Mouse (Mus musculus): ENCODE measurements around the gene Bard1. TPM values are rescaled to one million over a fixed set of nuclear protein-coding genes. Genes with fewer than 3 reads are reported as not detected.

The Bard1 gene
- polyA plus RNA-seq, 1 experiment from 2014 or later, result 2.1 TPM

DNA sequence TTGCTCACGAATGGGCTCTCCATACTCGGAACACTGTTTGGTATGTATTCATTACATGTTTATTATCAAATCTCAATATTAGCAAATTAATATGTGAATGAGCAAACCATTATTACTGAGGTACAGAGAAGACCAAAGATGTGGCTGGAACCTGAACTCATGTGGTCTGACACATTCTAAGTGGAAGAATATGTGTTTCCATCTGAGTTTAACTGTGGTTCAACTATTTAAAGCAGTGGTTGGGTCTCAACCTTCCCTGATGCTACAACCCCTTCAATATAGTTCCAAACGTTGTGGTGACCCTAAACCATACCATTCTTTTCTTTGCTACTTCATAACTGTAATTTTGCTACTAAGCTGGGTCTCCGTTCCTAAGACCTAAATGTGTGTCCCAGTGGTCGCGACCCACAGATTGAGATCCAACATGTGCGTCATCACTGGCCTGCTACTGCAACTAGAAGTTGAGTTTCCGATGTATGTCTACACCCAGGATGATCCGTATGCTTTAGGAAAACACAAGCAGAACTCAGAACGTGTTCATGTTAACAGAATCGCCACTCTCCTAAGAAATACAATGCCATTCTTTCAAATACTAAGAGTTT, 1.5 kb downstream of the Bard1 start:
- H3K4me2 ChIP-seq (ENCODE audit: low read depth, low read length), result peak overlapping the region; percentile 60
- no peaks in the 10 kb centered on the region for H3K9me3 ChIP-seq (replicated peaks; ENCODE audit: control insufficient read depth, low read length)
- no peaks in the 10 kb centered on the region for H3K27me3 ChIP-seq (ENCODE audit: control insufficient read depth, insufficient read depth, low read length)
- 40% methylated on average over 11 of the region's 11 CpGs for WGBS
- 0 out of 2 replicates have a peak overlapping the region, but pooled peaks have one; percentile 14 for H3K27ac ChIP-seq (ENCODE audit: low read length)
- H3K36me3 ChIP-seq (ENCODE audit: control insufficient read depth, insufficient read depth), result no peaks in the 10 kb centered on the region
- ATAC-seq (replicated peaks; ENCODE audit: extremely low read depth, insufficient read depth, low FRiP score), result no peak
- peaks cover 22% of the 10 kb centered on the region for H3K4me1 ChIP-seq (ENCODE audit: control insufficient read depth, insufficient read depth, low read length)
- H3K9ac ChIP-seq (ENCODE audit: low read length), result peak overlapping the region; percentile 20; the same call in 1 of the 2 replicates
- peak overlapping the region; percentile 40 for H3K4me3 ChIP-seq (ENCODE audit: low read length)

DNA sequence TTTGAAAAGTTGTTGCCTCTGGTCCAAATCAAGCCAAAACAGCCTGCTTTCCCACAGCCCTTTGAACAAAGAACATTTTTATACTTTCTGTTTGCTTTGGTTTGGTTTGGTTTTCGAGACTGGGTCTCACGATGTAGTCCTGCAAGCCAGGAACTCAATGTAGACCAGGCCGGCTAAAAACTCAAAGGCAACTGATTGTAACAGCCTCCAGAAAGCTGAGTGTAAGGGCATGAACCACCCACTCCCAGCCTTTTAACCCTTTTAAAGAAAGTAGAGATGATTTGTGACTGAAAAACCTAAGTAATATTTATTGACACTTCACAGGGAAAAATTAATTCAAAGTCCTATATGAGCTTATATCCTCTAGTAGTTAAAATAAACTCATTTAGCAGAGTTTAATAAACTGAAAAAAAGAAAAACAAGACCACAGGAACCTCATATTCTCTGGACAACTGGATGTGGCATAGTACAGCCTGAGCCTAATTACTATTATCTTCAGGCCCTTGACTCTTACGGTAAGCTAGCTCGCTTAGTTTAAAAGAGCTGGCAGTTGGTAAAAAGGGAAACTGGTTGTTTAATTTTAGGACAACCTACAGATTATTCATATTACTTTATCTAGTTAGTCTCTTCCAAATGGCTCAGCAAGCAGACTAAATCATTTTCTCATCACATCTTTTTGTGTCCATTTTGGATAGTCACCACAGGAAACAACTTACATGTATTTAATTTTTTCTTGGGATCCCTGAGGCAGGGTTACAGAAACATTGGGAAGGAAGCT, 2.2 kb downstream of the Bard1 start:
- peaks cover 22% of the 10 kb centered on the region for H3K4me1 ChIP-seq (ENCODE audit: control insufficient read depth, insufficient read depth, low read length)
- no peak for ATAC-seq (replicated peaks; ENCODE audit: extremely low read depth, insufficient read depth, low FRiP score)
- H3K4me3 ChIP-seq (ENCODE audit: low read length), result peak overlapping the region; percentile 40
- H3K4me2 ChIP-seq (ENCODE audit: low read depth, low read length), result peak overlapping the region; percentile 60
- WGBS, result 49% methylated on average over 5 of the region's 5 CpGs
- H3K9me3 ChIP-seq (replicated peaks; ENCODE audit: control insufficient read depth, low read length), result no peaks in the 10 kb centered on the region
- H3K9ac ChIP-seq (ENCODE audit: low read length), result peak overlapping the region; percentile 49; the same call in 1 of the 2 replicates
- no peaks in the 10 kb centered on the region for H3K27me3 ChIP-seq (ENCODE audit: control insufficient read depth, insufficient read depth, low read length)
- no peaks in the 10 kb centered on the region for H3K36me3 ChIP-seq (ENCODE audit: control insufficient read depth, insufficient read depth)
- H3K27ac ChIP-seq (ENCODE audit: low read length), result peak overlapping the region; percentile 81

DNA sequence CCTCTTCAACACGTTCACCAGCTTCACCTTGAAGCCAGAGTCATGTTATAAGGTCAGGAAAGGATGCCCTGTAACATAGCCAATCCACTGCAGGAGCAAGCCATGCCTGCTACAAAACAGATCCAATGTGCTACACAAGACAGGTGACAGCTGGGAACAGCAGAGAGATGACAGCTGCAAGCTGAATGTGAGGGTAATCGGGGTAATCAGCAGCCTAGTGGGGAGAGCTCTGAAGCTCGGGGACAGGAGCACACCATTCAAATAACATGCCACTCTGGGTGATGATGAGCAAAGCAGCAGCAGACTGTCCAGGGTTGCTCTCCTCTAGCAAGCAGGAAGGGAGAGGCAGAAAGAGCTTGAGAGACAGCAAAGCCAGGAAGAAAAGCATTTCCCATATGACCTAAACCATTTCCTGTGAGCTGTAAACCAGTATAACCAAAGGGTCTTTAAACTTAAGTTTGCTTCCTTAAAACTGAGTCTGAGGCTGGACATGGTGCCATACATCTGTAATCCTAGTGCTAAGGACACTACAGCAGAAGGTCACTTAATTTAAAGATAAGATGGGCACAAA, 2.9 kb downstream of the Bard1 start:
- Histone ChIP-seq H3K4me3 (ENCODE audit: low read length) (peak overlapping the region; percentile 12; the same call in 1 of the 2 replicates), H3K9ac (ENCODE audit: low read length) (peak overlapping the region; percentile 49), H3K9me3 (replicated peaks; ENCODE audit: control insufficient read depth, low read length) (no peaks in the 10 kb centered on the region), H3K36me3 (ENCODE audit: control insufficient read depth, insufficient read depth) (no peaks in the 10 kb centered on the region), H3K4me2 (ENCODE audit: low read depth, low read length) (peak overlapping the region; percentile 60), H3K27me3 (ENCODE audit: control insufficient read depth, insufficient read depth, low read length) (no peaks in the 10 kb centered on the region), H3K4me1 (ENCODE audit: control insufficient read depth, insufficient read depth, low read length) (peaks cover 22% of the 10 kb centered on the region), H3K27ac (ENCODE audit: low read length) (peak overlapping the region; percentile 81)
- WGBS, result 10% methylated on average over 3 of the region's 3 CpGs
- no peak for ATAC-seq (replicated peaks; ENCODE audit: extremely low read depth, insufficient read depth, low FRiP score)

DNA sequence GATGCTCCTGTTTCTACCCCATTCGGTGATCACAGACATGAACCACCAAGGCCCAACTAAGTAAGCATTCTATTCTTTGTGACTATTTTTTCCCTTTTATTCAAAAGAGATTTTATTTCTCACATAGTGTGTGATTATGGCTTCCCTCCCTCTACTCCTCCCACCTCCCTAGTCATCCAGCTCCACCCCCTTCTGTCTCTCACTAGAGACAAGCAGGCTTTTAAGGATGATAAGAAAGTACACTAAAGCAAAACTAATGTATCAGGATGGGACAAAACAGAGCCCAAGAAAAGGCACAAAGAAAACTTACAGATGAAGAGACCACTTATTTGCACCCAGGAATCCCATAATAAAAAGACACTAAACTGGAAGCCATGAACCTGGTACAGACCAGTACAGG, 6.9 kb downstream of the Bard1 start:
- Histone ChIP-seq H3K27me3 (ENCODE audit: control insufficient read depth, insufficient read depth, low read length) (no peaks in the 10 kb centered on the region), H3K4me1 (ENCODE audit: control insufficient read depth, insufficient read depth, low read length) (peaks cover 15% of the 10 kb centered on the region), H3K9ac (ENCODE audit: low read length) (no peak overlapping the region), H3K36me3 (ENCODE audit: control insufficient read depth, insufficient read depth) (no peaks in the 10 kb centered on the region), H3K4me3 (ENCODE audit: low read length) (no peak overlapping the region), H3K9me3 (replicated peaks; ENCODE audit: control insufficient read depth, low read length) (no peaks in the 10 kb centered on the region), H3K4me2 (ENCODE audit: low read depth, low read length) (no peak overlapping the region), H3K27ac (ENCODE audit: low read length) (no peak overlapping the region)
- WGBS, result 95% methylated on average over 1 of the region's 1 CpGs
- ATAC-seq (replicated peaks; ENCODE audit: extremely low read depth, insufficient read depth, low FRiP score), result no peak

DNA sequence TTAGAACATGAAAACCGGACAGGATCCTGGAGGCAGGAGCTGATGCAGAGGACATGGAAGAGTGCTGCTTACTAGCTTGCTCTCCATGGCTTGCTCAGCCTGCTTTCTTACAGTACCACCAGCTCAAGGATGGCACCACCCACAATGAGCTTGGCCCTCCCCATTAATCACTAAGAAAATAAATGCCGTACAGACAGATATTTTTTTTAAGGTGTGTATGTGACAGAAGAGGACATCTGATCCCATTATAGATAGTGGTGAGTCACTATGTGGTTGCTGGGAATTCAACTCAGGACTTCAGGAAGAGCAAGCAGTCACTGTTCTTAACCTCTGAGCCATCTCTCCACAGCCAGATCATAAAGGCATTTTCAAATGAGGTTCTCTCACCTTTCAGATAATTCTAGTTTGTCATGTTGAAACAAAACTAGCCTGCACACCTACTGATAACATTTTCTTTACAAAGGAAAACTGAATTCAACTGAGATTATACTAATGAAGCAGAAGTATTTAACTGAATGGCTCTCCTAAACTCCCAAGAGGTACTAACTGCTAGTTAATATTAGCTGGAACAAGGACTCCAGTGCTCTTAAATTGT, 7.6 kb downstream of the Bard1 start:
- ATAC-seq (replicated peaks; ENCODE audit: extremely low read depth, insufficient read depth, low FRiP score), result no peak
- 88% methylated on average over 2 of the region's 2 CpGs for WGBS
- Histone ChIP-seq H3K27ac (ENCODE audit: low read length) (no peak overlapping the region), H3K9me3 (replicated peaks; ENCODE audit: control insufficient read depth, low read length) (no peaks in the 10 kb centered on the region), H3K4me3 (ENCODE audit: low read length) (no peak overlapping the region), H3K9ac (ENCODE audit: low read length) (no peak overlapping the region), H3K4me1 (ENCODE audit: control insufficient read depth, insufficient read depth, low read length) (peaks cover 8% of the 10 kb centered on the region), H3K36me3 (ENCODE audit: control insufficient read depth, insufficient read depth) (no peaks in the 10 kb centered on the region), H3K4me2 (ENCODE audit: low read depth, low read length) (no peak overlapping the region), H3K27me3 (ENCODE audit: control insufficient read depth, insufficient read depth, low read length) (no peaks in the 10 kb centered on the region)

DNA sequence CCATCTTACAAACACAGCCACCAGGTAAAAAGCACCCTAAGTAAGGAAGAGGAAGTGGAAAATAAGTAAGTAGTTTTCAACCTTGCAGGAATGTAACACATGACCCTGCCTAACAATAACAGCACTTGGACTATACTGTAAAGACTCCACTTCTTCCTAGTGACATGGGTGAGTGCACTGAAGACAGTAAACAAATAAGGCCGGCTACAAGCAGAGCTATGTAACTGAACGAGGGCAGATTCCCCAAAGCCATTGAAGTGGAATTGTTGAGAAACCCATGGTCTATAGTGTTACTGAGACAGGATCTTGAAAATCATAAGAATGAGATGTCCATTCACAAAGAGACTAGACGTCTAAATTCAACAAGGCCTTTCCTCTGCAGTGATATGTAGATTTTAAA, 27.3 kb downstream of the Bard1 start:
- Histone ChIP-seq H3K4me2 (ENCODE audit: low read depth, low read length) (no peak overlapping the region), H3K27ac (ENCODE audit: low read length) (no peak overlapping the region), H3K36me3 (ENCODE audit: control insufficient read depth, insufficient read depth) (no peaks in the 10 kb centered on the region; the same call in 1 of the 2 replicates), H3K4me3 (ENCODE audit: low read length) (no peak overlapping the region), H3K9ac (ENCODE audit: low read length) (no peak overlapping the region), H3K27me3 (ENCODE audit: control insufficient read depth, insufficient read depth, low read length) (no peaks in the 10 kb centered on the region), H3K4me1 (ENCODE audit: control insufficient read depth, insufficient read depth, low read length) (no peaks in the 10 kb centered on the region), H3K9me3 (replicated peaks; ENCODE audit: control insufficient read depth, low read length) (no peaks in the 10 kb centered on the region)
- 69% methylated on average over 3 of the region's 3 CpGs for WGBS
- ATAC-seq (replicated peaks; ENCODE audit: extremely low read depth, insufficient read depth, low FRiP score), result no peak

DNA sequence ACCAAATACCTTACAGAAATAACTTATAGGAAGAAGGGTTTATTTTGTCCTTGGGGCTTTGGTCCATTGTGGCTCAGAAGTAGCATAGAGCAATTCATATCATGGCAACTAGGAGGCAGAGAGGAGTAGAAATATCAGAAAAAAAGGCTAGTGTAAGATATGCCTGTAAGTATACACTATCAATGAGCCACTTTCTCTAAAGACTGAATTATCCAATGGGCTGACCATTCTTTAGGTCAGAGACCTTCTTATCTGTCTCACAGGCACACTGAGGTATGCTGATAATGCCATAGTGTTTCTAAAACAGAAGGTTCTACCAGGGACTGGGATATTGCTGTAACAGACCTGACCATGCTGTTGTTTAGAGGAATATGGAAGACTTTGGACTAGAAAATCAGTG, 32.2 kb downstream of the Bard1 start:
- no peaks in the 10 kb centered on the region for H3K9me3 ChIP-seq (replicated peaks; ENCODE audit: control insufficient read depth, low read length)
- H3K27ac ChIP-seq (ENCODE audit: low read length), result no peak overlapping the region
- H3K9ac ChIP-seq (ENCODE audit: low read length), result no peak overlapping the region
- ATAC-seq (replicated peaks; ENCODE audit: extremely low read depth, insufficient read depth, low FRiP score), result no peak
- no peak overlapping the region for H3K4me2 ChIP-seq (ENCODE audit: low read depth, low read length)
- no peaks in the 10 kb centered on the region for H3K27me3 ChIP-seq (ENCODE audit: control insufficient read depth, insufficient read depth, low read length)
- H3K4me3 ChIP-seq (ENCODE audit: low read length), result no peak overlapping the region
- H3K36me3 ChIP-seq (ENCODE audit: control insufficient read depth, insufficient read depth), result no peaks in the 10 kb centered on the region; the same call in 1 of the 2 replicates
- H3K4me1 ChIP-seq (ENCODE audit: control insufficient read depth, insufficient read depth, low read length), result peaks cover 2% of the 10 kb centered on the region; the same call in 1 of the 2 replicates

DNA sequence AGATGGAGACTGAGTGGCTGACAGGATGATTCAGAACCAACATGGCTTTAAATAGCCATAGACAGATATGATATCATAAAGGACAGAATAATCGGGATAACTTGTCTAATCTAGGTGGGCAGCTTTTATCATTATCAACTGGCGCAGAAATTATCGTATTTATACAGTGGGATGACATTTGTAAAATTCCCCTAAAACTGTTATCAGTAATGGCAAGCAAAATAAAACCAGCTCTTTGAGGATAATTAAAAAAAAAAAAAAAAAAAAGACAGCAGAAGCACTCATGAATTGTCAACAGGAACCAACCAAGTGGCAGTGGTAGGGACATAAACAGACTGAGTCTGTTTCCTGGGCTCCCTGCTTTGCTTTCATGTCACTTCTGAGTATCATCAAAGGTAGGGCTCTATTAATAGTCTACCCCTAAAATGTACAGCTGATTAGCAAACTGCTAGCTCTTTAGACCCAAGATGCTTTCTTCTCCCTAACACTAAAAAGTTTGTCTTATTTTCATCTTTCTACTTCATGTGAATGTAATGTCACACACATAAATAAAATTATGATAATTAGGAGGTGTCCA, 34.1 kb downstream of the Bard1 start:
- no peak for ATAC-seq (replicated peaks; ENCODE audit: extremely low read depth, insufficient read depth, low FRiP score)
- Histone ChIP-seq H3K9me3 (replicated peaks; ENCODE audit: control insufficient read depth, low read length) (no peaks in the 10 kb centered on the region), H3K4me2 (ENCODE audit: low read depth, low read length) (no peak overlapping the region), H3K27me3 (ENCODE audit: control insufficient read depth, insufficient read depth, low read length) (no peaks in the 10 kb centered on the region), H3K4me3 (ENCODE audit: low read length) (no peak overlapping the region), H3K9ac (ENCODE audit: low read length) (no peak overlapping the region), H3K36me3 (ENCODE audit: control insufficient read depth, insufficient read depth) (no peaks in the 10 kb centered on the region), H3K27ac (ENCODE audit: low read length) (no peak overlapping the region), H3K4me1 (ENCODE audit: control insufficient read depth, insufficient read depth, low read length) (peaks cover 2% of the 10 kb centered on the region; the same call in 1 of the 2 replicates)
- WGBS, result 51% methylated on average over 3 of the region's 3 CpGs

Data from heart, embryonic 16.5 days (tissue).